Mouse (Mus musculus): ENCODE data around the gene Rnf41.

Gene Rnf41

DNA sequence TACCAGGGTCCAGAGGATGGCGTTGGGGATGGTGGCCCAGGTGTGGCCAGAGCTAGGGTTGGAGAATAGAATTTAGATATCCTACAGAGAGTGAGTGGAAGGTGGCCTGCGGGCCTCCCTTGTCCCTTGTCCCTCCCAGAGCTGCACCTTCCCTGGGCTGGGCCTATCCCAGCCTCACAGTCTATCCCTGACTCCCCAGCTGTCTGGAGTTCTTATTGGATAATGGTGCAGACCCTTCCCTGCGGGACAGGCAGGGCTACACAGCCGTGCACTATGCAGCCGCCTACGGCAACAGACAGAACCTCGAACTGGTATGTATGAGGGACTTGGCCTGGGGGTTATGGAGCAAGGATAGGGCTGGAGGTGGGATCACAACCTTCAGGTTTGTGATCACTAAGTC is 25.6 kb upstream of the Rnf41 start:
- in situ Hi-C loops (cut with MboI): no loop called here

DNA sequence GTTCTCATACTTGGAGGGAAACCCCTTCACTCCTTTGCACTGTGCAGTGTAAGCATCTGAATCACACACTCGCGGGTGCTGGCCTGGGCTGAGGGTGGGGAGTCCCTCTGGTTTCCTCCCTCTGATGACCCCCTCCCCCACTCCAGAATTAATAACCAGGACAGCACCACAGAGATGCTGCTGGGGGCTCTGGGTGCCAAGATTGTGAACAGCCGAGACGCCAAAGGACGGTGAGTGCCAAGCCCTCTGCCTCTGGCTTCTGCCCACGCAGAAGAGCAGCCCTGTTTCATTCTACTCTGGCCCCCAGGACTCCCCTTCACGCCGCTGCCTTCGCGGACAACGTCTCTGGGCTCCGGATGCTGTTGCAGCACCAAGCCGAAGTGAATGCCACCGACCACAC is 22.5 kb upstream of the Rnf41 start:
- in situ Hi-C loops (cut with MboI): no loop called here

DNA sequence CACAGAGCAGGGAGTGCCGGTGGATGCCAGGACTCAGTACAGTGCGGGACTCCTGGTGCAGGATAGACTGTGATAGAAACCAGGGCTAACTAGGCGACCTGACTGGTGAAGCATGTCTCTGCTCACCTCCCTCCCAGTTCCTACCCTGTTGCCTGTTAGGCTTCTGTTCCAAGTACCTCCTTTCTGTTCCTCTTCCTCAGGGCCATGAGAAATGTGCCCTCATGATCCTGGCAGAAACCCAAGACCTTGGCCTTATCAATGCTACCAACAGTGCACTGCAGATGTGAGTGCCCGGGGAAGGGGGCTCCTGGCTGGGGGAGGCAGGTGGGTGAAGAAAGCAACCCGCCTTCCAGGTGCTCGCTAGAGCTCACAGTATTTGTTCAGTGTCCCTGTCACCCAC is 21.9 kb upstream of the Rnf41 start:
- in situ Hi-C loops (cut with MboI): no loop called here

DNA sequence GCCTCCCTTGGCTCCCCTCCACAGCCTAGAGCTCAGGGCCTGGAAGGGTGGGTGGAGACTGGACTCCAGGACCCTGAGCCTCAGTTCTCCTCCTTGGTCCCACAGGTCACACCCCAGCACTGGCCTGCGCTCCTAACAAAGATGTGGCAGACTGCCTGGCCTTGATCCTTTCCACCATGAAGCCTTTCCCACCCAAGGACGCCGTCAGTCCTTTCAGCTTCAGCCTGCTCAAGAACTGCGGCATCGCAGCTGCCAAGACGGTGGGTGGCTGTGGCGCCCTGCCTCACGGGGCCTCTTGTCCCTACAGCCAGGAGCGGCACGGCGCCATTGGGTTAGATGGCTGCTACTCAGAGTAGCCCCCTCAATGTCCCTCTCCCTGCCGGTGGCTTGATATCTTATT is 21.1 kb upstream of the Rnf41 start:
- in situ Hi-C loops (cut with MboI): no loop called here

DNA sequence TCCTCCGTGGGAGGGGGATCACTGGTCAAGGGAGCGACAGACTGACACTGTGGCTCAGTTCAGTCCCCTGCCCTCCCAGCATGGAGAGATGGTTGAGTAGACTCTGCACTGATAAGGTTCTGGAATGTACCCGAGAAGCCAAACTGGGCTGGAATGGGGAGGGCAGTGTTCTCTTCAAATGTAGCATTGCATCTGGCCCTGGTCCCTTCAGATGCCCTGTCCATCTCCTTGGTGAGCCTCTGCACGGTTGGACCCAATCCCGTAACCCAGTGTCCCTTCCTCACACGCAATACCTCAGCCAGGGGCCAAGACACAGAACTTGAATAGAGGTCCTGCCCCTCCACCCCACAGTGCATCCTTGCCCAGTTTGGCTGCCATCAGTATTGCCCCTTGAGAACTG is 19.6 kb upstream of the Rnf41 start:
- in situ Hi-C loops (cut with MboI): no loop called here

DNA sequence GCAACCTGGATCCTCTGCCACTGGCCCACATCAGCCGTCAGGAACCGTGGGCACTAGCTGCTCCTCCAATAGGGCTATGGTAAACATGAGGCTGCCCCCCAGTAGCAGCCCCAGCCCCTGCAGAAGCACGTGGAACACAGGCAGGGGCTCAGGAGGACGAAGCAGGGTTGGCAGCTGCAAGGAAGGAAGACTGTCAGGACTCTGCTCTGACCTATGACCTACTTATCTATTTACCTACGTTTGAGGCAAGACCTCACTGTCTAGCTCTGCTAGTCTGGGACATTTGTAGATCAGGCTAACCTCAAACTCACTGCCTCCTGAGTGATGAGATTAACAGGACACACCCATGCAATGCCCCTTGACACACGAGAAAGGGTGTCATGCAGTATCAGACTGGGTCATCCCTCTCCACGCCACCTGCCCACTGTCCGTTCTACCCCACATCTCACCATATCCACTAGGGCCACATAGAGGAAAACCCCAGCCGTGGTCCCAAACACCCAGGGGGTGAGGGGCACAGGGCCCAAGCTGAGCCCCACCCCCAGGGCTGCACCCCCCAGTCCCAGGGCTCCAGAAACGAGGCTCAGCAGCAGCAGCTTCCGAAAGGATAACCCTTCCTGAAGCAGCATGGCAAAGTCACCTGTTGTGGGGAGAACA is 15.3 kb upstream of the Rnf41 start:
- in situ Hi-C loops (cut with MboI): no loop called here

DNA sequence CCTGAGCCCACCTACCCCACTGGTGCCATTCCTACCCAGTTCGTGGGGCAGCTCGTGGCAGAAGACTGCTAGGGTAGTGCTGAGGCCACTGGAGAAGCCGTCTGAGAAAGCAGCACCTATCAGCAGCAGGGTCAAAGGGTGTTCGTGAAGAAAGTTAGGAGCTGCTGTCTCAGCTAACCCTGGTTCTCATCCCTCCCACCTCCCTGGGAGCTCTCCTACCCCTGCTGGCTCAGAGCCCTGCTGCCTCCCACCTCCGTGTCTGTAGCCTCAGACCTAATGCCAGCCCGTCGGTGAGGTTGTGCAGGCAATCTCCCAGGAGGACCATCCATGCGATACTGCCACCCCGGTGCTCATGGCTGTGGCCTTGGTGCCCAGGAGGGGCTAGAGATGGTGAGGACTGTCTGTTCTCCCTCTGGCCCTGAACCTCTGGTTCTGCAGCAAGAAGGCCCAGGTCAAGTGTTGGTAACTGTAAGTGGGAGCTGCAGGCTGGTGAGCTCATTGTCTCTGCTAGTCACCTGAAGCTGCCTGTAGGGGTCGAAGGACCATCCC is 14.7 kb upstream of the Rnf41 start:
- in situ Hi-C loops (cut with MboI): no loop called here

DNA sequence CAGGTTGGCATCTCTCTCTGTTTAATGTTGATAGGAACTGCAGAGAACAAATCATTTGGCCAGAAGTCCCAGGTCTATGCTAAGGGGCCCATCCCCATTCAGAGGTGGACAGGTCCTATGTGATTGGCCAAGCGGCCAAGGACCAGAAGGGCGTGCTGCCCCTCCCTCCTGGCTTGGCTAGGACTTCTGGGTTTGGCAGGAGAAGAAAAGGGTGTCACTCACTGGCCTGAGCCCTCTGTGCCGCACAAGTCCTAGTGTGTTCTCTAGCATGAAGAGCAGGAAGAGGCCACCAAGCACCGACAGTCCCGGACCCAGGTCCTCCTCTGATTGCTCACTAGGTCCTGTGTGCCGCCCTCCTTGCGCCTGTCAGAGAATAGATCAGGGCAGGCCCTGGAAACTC is 14.0 kb upstream of the Rnf41 start:
- in situ Hi-C loops (cut with MboI): no loop called here

DNA sequence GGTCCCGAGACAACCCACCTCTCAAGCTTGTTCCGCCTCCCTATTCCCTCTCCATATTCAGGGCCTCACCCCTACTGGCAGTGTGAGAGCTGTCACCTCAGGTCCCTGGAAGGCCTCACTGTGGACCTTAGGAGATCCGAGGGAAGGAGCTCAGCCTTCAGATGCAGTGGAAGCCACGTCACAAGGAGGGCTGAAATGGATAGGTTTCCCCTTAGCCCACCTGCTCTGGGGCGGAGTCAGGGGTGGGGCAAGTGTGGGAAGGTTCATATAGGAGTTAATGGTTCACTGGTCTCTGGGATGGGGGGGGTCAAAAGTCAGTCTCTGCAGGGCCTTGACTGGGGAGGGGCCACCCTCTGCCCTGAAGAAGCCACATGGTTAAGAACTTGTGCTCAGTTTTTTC is 11.1 kb upstream of the Rnf41 start:
- in situ Hi-C loops (cut with MboI): no loop called here

DNA sequence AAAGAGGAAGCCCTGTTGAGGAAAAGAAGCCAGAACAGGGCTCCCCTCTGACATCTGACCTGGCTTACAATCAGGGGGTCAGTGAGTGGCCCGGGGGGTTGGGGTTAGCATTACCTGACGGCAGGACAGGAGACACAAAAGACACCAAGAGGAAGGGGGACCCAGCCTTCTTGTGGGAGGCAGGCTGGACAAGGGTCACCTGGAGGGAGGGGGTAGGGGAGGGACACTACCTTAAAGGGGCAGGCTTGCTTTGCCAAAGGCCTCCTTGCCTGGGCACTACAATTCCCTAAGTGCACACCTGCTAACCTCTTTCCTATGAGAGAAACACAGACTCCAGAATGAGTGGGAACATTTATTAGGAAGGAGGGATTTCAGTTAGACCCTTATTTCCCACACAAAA is 10.4 kb upstream of the Rnf41 start, which contains the start of gene Slc39a5:
TSS of gene Slc39a5 (minus strand) at position 174 of the 400 bp plus-strand sequence.
- in situ Hi-C loops (cut with MboI): no loop called here

DNA sequence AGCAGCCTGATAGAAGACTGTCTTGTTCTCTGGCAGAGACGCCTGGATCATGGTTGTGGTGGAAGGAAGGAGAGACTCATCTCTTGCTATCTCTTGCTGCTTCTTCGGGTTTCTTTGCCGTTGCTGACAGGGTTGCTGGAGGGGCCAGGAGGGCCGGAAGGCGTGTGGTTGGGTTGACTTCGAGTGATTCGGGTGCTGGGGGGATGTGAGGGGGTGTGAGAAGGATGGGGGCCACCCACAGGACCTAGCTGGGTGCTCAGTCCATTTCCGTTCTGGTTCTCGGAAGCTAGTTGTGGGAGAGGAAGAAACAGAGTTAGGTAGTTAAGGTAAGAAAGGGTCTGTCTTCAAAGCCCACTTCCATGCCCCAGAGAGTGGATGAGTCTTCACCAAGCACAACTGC is 9.8 kb upstream of the Rnf41 start:
- in situ Hi-C loops (cut with MboI): no loop called here

DNA sequence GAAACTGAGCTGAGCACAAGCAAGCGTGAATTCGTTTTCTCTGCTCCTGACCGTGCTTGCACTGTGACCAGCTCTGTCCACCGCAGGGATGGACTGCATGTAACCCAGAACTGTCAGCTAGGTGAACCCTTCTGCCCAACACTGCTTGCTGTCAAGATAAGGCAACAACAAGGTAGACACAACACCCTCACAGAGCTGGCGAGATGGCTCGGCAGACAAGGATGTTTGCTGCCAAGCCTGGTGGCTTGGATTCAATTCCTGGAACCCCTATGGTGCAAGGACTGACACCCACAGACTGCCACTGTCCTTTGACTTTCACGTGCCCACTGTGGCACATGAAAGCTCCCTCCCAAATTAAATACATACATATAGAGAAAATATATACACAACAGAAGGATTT is 7.5 kb upstream of the Rnf41 start:
- in situ Hi-C loops (cut with MboI): no loop called here

DNA sequence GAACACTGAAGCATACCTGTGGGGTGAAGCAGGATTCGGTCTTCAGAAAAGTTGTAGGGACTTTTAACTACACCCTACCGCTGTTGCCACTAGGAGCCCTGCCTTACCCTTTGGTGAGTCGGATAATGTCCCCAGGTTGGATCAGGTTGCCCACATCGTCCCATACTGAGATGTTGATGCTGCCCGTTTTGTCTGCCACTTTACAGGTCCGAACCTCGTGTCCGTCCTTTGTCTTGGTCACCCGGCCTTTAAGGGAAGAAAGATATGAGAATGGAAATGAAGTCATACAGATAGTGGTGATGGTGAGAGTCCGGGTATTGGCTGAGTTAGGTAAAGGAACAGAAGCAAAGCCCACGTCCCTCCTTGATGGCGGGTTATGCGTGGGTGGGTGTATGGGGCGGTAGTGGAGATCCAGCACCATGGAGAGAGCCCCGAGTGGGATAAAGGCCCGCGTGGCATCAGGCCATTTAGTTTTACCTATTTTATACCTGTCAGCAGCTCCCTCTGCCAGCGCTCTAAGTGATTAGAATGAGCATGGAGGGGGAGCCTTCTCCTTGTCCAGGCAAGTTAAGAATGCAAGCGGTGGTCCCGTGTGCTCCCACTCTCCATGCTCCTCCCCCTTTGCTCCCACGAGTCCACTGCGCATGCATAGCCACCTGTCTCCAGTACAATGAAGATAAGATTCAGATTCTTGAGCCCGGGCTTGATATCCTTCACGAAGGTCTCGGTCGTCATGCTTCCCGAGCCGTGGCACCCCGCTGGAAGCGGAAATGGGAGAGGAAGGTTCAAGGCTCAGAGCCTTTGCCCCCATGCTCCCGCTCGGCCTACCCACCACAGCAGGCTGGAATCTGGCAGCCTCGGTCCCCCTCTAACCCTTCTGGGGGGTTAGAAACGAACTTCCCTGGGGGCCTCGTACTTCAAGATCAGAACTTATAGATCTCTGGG is 2.6 kb upstream of the Rnf41 start:
- in situ Hi-C loops (cut with MboI): loop anchor here (5.0 kb wide), 1 partner anchor 33 kb away; no protein-coding TSS in a partner anchor

DNA sequence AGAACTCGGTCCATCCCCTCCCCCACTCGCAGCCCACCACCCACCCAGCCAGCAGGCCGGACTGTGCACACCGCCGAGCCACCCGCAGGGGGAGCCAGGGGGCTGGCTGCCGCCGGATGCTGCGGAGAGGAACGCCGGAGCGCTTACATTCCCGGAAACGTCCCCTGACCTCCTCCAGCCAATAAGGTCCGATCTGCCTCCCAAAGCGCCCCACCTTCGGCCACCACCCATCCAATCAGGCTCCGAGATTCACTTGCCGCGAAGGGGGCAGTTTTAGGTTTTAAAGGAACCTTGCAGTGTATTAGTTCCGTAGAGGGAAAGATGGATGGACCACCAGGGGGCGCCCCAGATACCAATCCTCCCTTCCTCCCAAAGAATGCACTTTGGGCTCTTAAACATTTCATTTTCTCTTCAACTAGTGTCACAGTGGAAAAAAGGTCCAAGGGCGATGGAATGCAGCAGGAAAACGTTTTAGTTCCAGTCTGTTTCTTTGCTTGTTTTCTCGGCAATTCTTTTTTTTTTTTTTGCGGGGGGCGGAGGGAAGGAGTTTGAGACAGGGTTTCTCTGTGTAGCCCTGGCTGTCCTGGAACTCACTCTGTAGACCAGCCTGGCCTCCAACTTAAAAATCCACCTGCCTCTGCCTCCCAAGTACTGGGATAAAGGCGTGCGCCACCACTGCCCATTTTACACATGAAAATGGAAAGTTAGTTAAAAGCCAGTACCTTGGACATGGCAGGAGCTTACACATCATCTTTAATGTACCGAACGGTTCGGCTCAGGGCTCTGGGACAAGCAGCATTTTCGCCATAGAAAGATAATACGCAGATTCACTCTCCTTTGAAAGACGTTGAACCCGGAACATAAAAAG is 1.5 kb upstream of the Rnf41 start:
- in situ Hi-C loops (cut with MboI): loop anchor here (5.0 kb wide), 1 partner anchor 32 kb away; no protein-coding TSS in a partner anchor

DNA sequence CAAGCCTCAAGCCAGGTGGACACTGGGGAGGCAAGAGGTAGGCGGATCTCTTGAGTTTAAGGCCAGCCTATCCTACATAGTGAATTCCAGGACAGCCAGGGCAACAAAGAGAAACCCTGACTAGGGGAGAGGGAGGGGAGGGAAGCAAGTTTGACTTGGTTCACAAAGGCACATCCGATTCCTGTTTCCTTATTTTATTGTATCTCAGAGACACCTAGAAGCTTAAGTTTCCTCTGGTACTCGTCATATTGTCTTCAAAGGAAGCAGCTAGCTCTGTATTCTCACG is 954 bp upstream of the Rnf41 start:
- in situ Hi-C loops (cut with MboI): no loop called here

DNA sequence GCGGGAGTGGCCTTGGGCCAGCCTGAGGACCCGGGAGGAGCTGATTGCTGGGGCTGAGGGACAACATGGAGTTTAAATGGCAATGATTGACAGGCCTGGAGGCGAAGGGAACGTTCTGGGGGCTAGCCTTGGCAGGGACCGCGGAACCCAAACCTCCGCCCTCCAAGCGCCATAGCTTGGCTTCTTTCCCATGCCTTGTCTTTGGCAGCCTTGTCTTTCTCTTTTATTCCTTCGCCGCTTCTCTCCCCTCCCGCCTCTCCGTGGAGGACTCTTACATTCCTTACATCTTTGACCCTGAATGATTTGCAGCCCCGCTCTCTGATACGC is 561 bp downstream of the Rnf41 start:
- in situ Hi-C loops (cut with MboI): no loop called here

DNA sequence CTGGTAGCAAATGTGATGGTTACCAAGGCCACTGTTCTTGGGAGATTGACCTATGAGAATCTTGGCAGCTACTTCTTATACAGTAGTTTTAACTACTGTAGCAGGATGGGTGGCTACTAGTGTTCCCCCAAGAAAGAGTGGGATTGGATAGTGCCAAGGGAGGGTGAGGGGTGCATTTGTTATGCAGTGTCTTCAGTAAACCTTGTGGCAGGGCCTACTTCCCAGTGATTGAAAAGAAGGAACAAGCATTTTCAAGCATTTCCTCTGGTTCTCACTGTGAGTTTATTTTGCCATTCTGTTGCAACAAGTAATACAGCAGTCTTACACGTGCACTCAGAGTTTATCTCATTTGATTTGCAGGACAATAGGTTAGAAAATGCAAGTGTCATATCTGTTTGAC is 1.1 kb downstream of the Rnf41 start:
- in situ Hi-C loops (cut with MboI): no loop called here

DNA sequence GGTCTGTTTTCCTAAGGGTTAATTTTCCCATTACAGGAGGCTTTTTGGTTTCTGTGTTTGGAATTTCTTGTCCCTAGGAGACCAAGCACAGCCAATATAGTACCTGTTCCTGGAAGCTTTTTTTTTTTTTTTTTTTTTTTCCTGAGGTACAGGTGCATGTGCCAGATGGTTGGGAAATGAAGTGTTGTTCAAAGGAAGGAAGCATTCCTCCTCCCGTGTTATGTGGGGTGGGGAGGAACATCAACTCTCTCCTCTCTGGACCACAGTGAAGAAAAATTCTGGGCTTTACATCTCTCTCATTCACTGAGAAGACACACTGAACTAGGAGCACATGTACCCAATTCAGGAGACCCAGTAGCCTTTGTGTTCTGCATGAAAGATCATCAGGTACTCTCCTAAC is 1.6 kb downstream of the Rnf41 start:
- in situ Hi-C loops (cut with MboI): no loop called here

DNA sequence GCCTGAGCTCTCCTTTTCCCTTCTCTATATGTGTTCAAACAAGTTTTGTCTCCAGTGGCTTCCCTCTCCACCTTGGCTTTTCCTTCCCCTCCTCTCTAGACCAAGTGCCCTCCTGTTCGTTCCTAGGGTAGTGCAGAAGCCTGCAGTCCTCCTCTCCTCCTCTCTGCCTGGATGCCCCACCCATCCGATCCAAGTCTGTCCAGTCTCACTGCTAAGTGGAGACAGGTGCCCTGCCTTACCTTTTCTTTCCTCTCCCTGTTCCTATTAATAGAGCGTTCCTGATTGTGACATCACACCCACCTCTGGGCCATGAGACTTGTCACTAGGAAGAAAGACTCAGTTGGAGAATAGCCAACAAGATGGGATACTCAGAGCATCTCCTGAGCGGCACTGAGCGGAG is 3.4 kb downstream of the Rnf41 start:
- in situ Hi-C loops (cut with MboI): no loop called here

DNA sequence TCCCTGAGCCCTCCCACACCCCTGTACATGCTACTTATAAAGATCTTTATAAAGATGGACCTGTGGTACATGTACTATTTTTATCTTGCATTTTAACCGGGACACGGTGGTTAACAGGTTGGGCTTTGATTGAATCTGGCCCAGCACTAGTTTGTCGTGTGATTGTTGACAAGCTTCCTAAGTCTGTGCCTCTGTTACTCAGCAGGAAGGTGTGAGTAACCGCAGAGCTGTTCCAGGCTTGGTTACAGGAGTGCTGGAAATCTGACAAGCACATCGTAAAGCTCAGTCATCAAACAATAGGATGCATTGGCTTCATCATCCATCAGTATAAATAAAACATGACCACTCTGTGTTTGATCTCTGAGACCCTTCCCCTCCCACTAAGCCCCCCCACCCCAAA is 11.0 kb downstream of the Rnf41 start:
- in situ Hi-C loops (cut with MboI): no loop called here

DNA sequence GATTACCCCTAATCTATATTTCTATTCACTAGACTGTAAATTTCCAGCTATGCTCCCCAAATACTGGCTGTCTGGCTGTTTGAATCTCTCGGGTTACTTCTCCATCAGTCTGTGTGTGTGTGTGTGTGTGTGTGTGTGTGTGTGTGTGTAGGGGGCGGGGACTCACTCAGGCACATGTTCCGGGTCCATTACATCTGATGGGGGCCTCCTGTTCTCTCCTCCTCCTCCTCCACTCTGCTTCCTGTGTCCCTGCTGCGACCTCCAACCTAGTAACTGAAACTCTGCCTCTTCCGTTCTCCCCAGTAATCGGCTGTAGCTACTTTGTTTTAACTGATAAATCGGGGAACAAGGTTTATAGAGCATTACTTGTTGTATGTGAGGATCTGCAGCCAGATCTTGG is 13.1 kb downstream of the Rnf41 start:
- in situ Hi-C loops (cut with MboI): no loop called here

DNA sequence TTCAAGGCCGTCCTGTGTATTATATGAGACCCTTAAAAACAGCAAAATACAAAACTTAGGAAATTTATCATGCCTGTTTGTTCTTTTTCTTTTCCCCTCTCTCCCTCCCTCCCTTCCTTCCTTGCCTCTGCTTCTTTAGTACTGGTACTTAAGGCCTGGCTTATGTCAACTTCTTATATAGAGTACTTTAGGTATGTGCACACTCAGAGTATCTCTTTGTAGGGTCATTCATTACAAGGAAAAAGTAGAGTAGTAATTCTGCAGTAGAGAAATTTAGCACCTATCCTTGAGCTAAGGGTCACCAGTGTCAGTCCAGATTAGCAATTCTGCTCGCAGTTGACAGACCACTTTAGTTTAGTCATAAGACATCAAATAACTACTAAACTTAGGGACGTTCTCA is 13.8 kb downstream of the Rnf41 start:
- in situ Hi-C loops (cut with MboI): no loop called here

Measured in mature B cell (primary cell).